Mouse (Mus musculus): ENCODE measurements around the gene Bbs9. TPM values are rescaled to one million over a fixed set of nuclear protein-coding genes. Genes with fewer than 3 reads are reported as not detected.

Gene Bbs9
- polyA plus RNA-seq, 1 experiment from 2014 or later, result 15.0 TPM

GRCm38 (mm10) chr9:22468899-22469259, 6.6 kb upstream of the Bbs9 start:
- Histone ChIP-seq H3K36me3 (peaks cover 11% of the 10 kb centered on the region; the same call in 1 of the 2 replicates), H3K27me3 (no peaks in the 10 kb centered on the region), H3K4me3 (replicated peaks) (0 out of 2 replicates have a peak overlapping the region, but pooled peaks have one; percentile 92), H3K27ac (replicated peaks) (no peak overlapping the region), H3K9ac (no peak overlapping the region), H3K4me2 (replicated peaks) (no peak overlapping the region), H3K9me3 (replicated peaks) (no peaks in the 10 kb centered on the region), H3K4me1 (0 out of 2 replicates have a peak, but pooled peaks cover 2% of the 10 kb centered on the region)
- 80% methylated on average over 8 of the region's 8 CpGs for WGBS
- ATAC-seq (ENCODE audit: insufficient number of reproducible peaks, low FRiP score, low TSS enrichment, low read depth), result no peak

DNA sequence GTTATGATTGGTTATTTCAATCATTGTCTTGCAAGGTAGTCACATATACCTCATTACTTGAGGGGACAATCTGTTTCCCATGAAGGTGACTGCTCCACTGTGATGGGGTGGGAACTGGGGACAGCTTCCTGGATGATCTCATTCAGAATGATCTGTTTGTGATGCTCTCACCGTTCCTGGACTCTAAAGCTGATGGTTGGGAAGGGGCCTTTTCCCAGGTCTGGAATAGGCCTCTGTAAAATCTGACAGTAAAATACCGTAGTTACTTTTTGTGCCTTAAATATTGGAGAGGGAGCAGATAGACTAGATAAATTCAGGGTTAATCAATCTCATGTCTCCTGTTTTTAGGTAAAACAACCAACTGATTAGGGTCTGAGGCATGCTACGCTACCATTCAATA, 5.9 kb upstream of the Bbs9 start, which contains the start of gene Rp9:
Gene Rp9 (minus strand): TSS at position 101 of the 400 bp plus-strand sequence.
- Histone ChIP-seq H3K36me3 (peaks cover 5% of the 10 kb centered on the region; the same call in 1 of the 2 replicates), H3K4me3 (replicated peaks) (peak within 1 kb of the TSS; percentile 92), H3K9ac (no peak within 1 kb of the TSS), H3K9me3 (replicated peaks) (no peaks in the 10 kb centered on the region), H3K4me2 (replicated peaks) (peak within 1 kb of the TSS; percentile 69), H3K27ac (replicated peaks) (peak within 1 kb of the TSS; percentile 90; the same call in 1 of the 2 replicates), H3K4me1 (0 out of 2 replicates have a peak, but pooled peaks cover 2% of the 10 kb centered on the region), H3K27me3 (no peaks in the 10 kb centered on the region)
- 83% methylated on average over 3 of the region's 3 CpGs for WGBS
- no peak for ATAC-seq (ENCODE audit: insufficient number of reproducible peaks, low FRiP score, low TSS enrichment, low read depth)

DNA sequence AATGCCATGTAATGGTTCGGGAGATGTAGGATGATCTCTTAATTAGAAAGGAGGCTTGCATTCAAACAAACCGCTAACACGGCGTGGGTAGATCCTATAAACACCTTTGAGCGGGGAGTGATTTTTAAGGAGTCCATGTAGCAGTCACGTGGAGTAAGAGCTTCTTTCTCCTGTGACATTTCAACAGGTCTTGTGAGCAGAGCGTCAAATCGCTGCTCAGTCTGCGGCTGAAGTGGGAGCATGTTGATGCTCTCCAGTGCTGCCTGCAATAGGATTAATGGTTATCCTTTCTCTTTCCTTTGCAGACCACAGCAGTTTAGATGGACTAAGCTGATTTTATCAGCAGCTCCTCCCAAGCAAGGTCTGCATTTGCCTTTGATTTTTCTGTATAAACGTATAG, 750 bp downstream of the Bbs9 start:
- Histone ChIP-seq H3K27ac (replicated peaks) (peak overlapping the region; percentile 79; the same call in 1 of the 2 replicates), H3K9me3 (replicated peaks) (no peaks in the 10 kb centered on the region), H3K4me2 (replicated peaks) (peak overlapping the region; percentile 82), H3K4me1 (peaks cover 3% of the 10 kb centered on the region; the same call in 1 of the 2 replicates), H3K4me3 (replicated peaks) (peak overlapping the region; percentile 68), H3K27me3 (no peaks in the 10 kb centered on the region), H3K36me3 (no peaks in the 10 kb centered on the region), H3K9ac (peak overlapping the region; percentile 55)
- WGBS, result 5% methylated on average over 10 of the region's 10 CpGs
- no peak for ATAC-seq (ENCODE audit: insufficient number of reproducible peaks, low FRiP score, low TSS enrichment, low read depth)

DNA sequence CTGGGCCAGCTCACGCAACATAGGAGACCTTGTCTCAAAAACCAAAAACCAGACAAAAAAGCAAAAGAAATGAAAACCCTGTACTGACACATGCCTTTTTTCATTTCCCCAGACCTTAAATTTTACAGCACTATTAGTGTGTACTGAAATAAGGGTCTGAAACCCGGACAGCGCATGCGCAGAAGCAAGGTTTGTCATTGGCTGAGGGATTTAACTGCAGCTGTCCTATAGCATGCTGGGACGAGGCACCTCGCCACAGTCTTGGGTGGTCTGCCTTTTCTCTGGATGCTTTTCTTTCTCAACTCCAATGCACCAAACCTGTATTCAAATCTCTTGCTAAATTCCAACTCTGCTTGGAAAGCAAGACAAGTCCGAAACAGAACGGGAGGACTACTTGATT, 3.4 kb downstream of the Bbs9 start:
- H3K36me3 ChIP-seq, result no peaks in the 10 kb centered on the region
- H3K27me3 ChIP-seq, result no peaks in the 10 kb centered on the region
- no peak overlapping the region for H3K4me2 ChIP-seq (replicated peaks)
- H3K9ac ChIP-seq, result no peak overlapping the region
- H3K4me1 ChIP-seq, result peaks cover 3% of the 10 kb centered on the region; the same call in 1 of the 2 replicates
- H3K27ac ChIP-seq (replicated peaks), result no peak overlapping the region
- H3K9me3 ChIP-seq (replicated peaks), result no peaks in the 10 kb centered on the region
- WGBS, result 91% methylated on average over 8 of the region's 8 CpGs
- ATAC-seq (ENCODE audit: insufficient number of reproducible peaks, low FRiP score, low TSS enrichment, low read depth), result no peak
- no peak overlapping the region for H3K4me3 ChIP-seq (replicated peaks)

DNA sequence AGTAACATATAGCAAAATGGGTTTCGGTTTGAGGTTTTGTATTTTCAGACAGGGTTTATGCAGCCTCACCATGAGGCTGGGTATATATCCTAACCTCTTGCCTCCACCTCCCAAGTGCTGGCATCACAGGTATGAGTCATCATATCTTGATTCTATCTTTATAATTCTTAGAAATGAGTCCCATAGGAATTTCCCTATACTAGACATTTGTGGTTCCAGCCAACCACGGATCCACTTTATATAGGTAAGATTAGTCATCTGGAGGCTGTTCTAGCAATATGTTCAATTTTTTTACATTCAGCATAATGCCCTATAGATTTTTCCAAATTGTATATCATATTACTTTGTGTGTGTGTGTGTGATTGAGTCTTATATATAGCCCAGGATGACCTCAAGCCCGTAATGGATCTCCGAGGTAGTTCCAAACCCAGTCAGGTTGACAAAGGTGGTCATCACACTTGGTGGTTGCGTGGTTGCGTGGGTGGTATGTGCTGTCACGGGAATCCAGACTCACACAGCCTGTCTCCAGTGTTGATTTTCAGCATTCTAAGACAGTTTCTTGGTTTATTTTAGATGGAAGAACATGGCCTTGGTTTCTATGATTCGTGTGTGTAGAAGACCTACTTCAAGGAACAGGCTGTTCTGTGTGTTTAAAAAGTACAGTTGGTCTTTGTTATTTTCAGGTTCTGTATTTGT, 8.5 kb downstream of the Bbs9 start:
- no peaks in the 10 kb centered on the region for H3K27me3 ChIP-seq
- H3K27ac ChIP-seq (replicated peaks), result no peak overlapping the region
- no peaks in the 10 kb centered on the region for H3K36me3 ChIP-seq
- H3K4me3 ChIP-seq (replicated peaks), result no peak overlapping the region
- no peak overlapping the region for H3K9ac ChIP-seq
- no peak overlapping the region for H3K4me2 ChIP-seq (replicated peaks)
- WGBS, result 92% methylated on average over 8 of the region's 8 CpGs
- H3K9me3 ChIP-seq (replicated peaks), result no peaks in the 10 kb centered on the region
- no peaks in the 10 kb centered on the region for H3K4me1 ChIP-seq
- no peak for ATAC-seq (ENCODE audit: insufficient number of reproducible peaks, low FRiP score, low TSS enrichment, low read depth)

DNA sequence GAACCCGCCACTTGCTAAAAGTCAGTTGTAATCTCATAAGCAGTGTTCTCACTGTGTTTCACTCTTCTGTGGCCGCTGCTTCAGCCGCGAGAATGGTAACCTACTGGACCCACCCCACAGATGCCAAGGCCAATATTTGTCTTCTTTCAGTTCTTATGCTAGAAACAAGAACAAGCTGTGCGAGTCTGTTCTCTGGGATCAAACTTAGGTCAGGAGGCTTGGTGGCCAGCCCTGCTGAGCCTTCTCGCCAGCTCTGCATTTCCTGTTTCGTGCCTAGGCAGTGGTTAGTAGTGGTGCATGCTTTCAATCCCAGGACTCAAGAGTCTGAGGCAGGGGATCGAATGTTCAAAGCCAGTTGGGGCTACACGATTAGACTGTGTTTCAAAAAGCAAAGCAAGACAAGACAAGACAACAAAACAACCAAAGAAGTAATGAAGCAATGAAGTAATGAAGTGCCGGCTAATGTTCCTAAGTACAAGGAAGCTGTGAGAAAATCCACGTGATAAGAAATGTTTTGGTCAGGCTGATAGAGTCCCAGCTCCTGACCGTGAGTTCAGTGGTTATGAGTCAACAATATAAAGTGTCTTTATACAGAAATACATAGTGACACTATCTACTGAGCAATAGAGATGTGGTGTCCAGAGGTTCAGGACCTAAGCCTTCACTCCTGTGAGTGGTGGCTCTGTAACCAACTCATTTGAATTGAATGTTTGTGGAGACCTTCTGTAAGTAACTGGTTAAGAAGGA, 9.2 kb downstream of the Bbs9 start:
- WGBS, result 78% methylated on average over 12 of the region's 12 CpGs
- H3K4me3 ChIP-seq (replicated peaks), result no peak overlapping the region
- no peak overlapping the region for H3K4me2 ChIP-seq (replicated peaks)
- H3K9me3 ChIP-seq (replicated peaks), result no peaks in the 10 kb centered on the region
- H3K9ac ChIP-seq, result no peak overlapping the region
- no peak for ATAC-seq (ENCODE audit: insufficient number of reproducible peaks, low FRiP score, low TSS enrichment, low read depth)
- H3K27me3 ChIP-seq, result no peaks in the 10 kb centered on the region
- H3K4me1 ChIP-seq, result no peaks in the 10 kb centered on the region
- no peak overlapping the region for H3K27ac ChIP-seq (replicated peaks)
- no peaks in the 10 kb centered on the region for H3K36me3 ChIP-seq

DNA sequence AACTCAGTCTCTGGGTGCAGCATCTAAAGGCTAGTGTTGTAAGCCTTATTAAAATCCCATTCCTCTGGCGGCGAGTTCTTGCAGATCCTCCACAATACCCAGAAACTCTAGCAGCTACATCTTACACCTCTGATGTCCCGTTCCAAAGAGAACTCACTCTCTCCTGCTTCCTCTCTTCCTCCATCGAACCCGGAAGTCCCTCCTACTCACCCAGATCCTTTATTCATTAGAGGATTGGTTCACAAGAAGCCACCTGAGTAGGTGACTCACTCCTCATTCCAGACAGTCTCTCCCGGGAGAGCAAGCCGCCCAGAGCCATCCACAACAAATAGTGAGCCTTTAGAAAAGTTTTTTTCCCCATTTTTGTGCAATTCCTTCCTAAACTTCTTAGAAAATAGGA, 10.7 kb downstream of the Bbs9 start:
- no peaks in the 10 kb centered on the region for H3K36me3 ChIP-seq
- 84% methylated on average over 7 of the region's 7 CpGs for WGBS

GRCm38 (mm10) chr9:22488963-22489362, 13.4 kb downstream of the Bbs9 start:
- Histone ChIP-seq H3K4me1 (no peaks in the 10 kb centered on the region), H3K9me3 (replicated peaks) (no peaks in the 10 kb centered on the region), H3K9ac (no peak overlapping the region), H3K4me3 (replicated peaks) (no peak overlapping the region), H3K36me3 (no peaks in the 10 kb centered on the region), H3K27me3 (no peaks in the 10 kb centered on the region), H3K27ac (replicated peaks) (no peak overlapping the region), H3K4me2 (replicated peaks) (no peak overlapping the region)
- no peak for ATAC-seq (ENCODE audit: insufficient number of reproducible peaks, low FRiP score, low TSS enrichment, low read depth)
- 50% methylated on average over 9 of the region's 9 CpGs for WGBS

More for the DNA sequence above, 10.7 kb downstream of the Bbs9 start:
- Histone ChIP-seq H3K4me1 (no peaks in the 10 kb centered on the region), H3K4me3 (replicated peaks) (no peak overlapping the region), H3K27ac (replicated peaks) (no peak overlapping the region), H3K9me3 (replicated peaks) (no peaks in the 10 kb centered on the region), H3K4me2 (replicated peaks) (no peak overlapping the region), H3K27me3 (no peaks in the 10 kb centered on the region), H3K9ac (no peak overlapping the region)
- ATAC-seq (ENCODE audit: insufficient number of reproducible peaks, low FRiP score, low TSS enrichment, low read depth), result no peak

DNA sequence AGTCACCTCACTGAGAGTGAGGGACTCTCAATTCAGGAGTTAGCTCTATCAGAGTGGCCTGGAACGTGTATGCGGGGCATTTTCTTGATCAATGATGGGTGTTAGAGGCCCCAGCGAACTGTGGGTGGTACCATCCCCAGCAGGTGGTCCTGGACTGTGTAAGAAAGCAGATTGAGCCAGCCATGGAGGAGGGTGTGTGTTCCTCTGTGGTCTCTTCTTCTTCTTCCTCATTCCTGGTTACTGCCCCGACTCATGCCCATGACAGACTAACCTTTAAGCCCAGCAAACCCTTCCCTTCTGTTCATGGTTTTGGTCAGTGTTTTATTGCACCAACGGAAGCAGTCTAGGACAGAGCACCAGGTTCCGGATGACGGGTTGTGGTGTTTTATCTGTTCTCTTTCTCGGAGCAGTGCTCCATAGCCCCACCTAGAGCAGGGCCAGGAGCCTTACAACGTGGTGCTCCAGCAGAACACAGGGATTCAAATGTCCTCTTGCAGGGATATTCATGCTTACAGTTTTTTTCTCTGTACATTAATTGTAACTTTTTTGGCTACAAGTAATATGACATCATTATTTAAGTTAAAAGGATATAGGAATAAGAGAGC, 18.8 kb downstream of the Bbs9 start:
- no peak overlapping the region for H3K9ac ChIP-seq
- no peak for ATAC-seq (ENCODE audit: insufficient number of reproducible peaks, low FRiP score, low TSS enrichment, low read depth)
- H3K27me3 ChIP-seq, result no peaks in the 10 kb centered on the region
- no peaks in the 10 kb centered on the region for H3K4me1 ChIP-seq
- no peaks in the 10 kb centered on the region for H3K36me3 ChIP-seq
- no peaks in the 10 kb centered on the region for H3K9me3 ChIP-seq (replicated peaks)
- H3K4me2 ChIP-seq (replicated peaks), result no peak overlapping the region
- H3K4me3 ChIP-seq (replicated peaks), result no peak overlapping the region
- 84% methylated on average over 9 of the region's 9 CpGs for WGBS
- H3K27ac ChIP-seq (replicated peaks), result no peak overlapping the region

DNA sequence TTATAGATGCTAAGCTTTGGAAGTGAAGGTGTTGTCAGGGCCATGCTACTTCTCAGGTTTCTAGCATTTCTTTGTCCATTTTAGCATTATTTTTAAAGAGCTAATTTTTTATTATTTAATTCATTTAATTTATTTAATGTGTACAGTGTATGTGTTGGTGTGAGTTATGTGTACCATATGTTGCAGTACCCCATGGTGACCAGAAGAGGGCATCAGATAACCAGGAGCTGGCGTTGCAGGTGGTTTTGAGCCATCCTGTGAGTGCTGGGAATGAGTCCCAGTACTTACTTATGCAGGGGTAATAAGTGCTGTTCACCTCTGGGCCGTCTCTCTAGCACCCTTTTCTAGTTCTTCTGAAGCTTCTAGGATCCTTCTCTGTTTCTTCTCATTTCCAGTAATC, 19.6 kb downstream of the Bbs9 start:
- H3K4me2 ChIP-seq (replicated peaks), result no peak overlapping the region
- no peak overlapping the region for H3K9ac ChIP-seq
- H3K4me3 ChIP-seq (replicated peaks), result no peak overlapping the region
- H3K27ac ChIP-seq (replicated peaks), result no peak overlapping the region
- no peaks in the 10 kb centered on the region for H3K9me3 ChIP-seq (replicated peaks)
- H3K27me3 ChIP-seq, result no peaks in the 10 kb centered on the region
- WGBS, result 84% methylated on average over 2 of the region's 2 CpGs
- no peaks in the 10 kb centered on the region for H3K4me1 ChIP-seq
- H3K36me3 ChIP-seq, result no peaks in the 10 kb centered on the region
- ATAC-seq (ENCODE audit: insufficient number of reproducible peaks, low FRiP score, low TSS enrichment, low read depth), result no peak

DNA sequence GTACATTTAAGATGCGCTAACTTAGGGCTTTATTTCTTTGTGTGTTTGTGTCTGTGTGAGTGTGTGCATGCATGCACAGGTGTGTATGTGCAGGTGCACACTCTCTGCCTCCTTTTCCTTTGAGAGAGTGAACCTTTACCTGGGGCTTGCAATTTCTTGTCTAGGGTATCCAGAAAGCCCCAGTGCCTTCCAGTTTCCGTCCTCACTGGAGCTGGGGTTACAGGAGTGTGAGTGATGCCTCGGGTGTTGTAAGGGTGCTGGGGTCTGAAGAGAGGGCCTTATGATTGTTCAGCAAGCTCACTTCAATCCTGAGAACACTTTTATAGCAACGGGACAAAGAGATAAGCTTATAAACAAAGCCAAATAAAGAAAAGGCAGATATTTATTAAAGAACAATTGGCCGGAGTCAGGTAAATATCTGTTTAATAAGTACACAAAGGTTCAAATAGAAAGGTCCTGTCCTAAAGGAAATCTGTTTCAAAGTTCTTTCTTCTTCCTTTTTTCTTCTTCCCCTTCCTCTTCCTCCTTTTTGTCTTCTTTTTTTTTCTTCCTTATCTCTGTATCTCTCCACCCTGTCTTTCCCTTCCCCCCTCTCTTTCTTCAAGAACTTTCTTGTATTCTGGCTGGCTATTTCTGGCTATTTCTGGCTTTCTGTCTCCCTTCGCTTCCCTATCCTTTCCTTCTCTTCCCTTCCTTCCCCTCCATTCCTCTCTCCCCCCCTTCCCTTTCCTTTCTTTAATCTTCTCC, 21.7 kb downstream of the Bbs9 start:
- no peak for ATAC-seq (ENCODE audit: insufficient number of reproducible peaks, low FRiP score, low TSS enrichment, low read depth)
- no peaks in the 10 kb centered on the region for H3K4me1 ChIP-seq
- WGBS, result 85% methylated on average over 6 of the region's 6 CpGs
- no peak overlapping the region for H3K27ac ChIP-seq (replicated peaks)
- no peak overlapping the region for H3K4me2 ChIP-seq (replicated peaks)
- H3K9ac ChIP-seq, result no peak overlapping the region
- H3K36me3 ChIP-seq, result no peaks in the 10 kb centered on the region
- H3K27me3 ChIP-seq, result no peaks in the 10 kb centered on the region
- no peaks in the 10 kb centered on the region for H3K9me3 ChIP-seq (replicated peaks)
- no peak overlapping the region for H3K4me3 ChIP-seq (replicated peaks)
